Comparison of ENCODE assay signal across 41 mouse cellular contexts in genomic region chr6:138073540-138073939, GRCm38 (mm10). TPM values are rescaled to one million over a fixed set of nuclear protein-coding genes. Genes with fewer than 3 reads are reported as not detected.
"Had no signal": no experiment of that assay in that cellular context is flagged by ENCODE, and none has a peak within 500 bp of the region (broad histone marks: within the 10 kb centered on the region; RNA-seq: fewer than 3 reads in every experiment).

No protein-coding gene starts in this region.

- H3K9ac ChIP-seq: limb, embryonic 12.5 days; limb, embryonic 13.5 days; limb, embryonic 15.5 days; liver, embryonic 12.5 days; liver, embryonic 13.5 days; liver, embryonic 14.5 days; liver, embryonic 15.5 days; liver, postnatal 0 days; lung, embryonic 14.5 days; lung, embryonic 15.5 days; midbrain, embryonic 12.5 days; midbrain, embryonic 13.5 days; midbrain, embryonic 15.5 days; neural tube, embryonic 12.5 days; neural tube, embryonic 13.5 days had no signal

- H3K4me1 ChIP-seq: limb, embryonic 15.5 days; liver, embryonic 12.5 days; liver, embryonic 13.5 days; liver, embryonic 15.5 days; lung, embryonic 15.5 days; megakaryocyte, embryonic 14.5 days; midbrain, embryonic 15.5 days; neural tube, embryonic 12.5 days; neural tube, embryonic 13.5 days had no signal

- H3K9me3 ChIP-seq: limb, embryonic 10.5 days; limb, embryonic 12.5 days; limb, embryonic 13.5 days; limb, embryonic 15.5 days; liver, embryonic 12.5 days; liver, embryonic 13.5 days; liver, embryonic 15.5 days; lung, embryonic 15.5 days; midbrain, embryonic 10.5 days; midbrain, embryonic 12.5 days; midbrain, embryonic 13.5 days; midbrain, embryonic 15.5 days; neural tube, embryonic 12.5 days; neural tube, embryonic 13.5 days had no signal

- ATAC-seq: liver, embryonic 12.5 days; liver, postnatal 0 days; lung, postnatal 0 days; midbrain, embryonic 13.5 days; midbrain, embryonic 15.5 days; midbrain, embryonic 16.5 days had no signal

- H3K4me2 ChIP-seq: limb, embryonic 12.5 days; limb, embryonic 13.5 days; limb, embryonic 15.5 days; liver, embryonic 12.5 days; liver, embryonic 13.5 days; liver, embryonic 15.5 days; lung, embryonic 14.5 days; lung, embryonic 15.5 days; midbrain, embryonic 11.5 days; midbrain, embryonic 12.5 days; midbrain, embryonic 13.5 days; midbrain, embryonic 15.5 days; neural tube, embryonic 12.5 days; neural tube, embryonic 13.5 days had no signal

- DNase-seq: left cerebral cortex, postnatal 4 days; liver; liver, embryonic 13.5 days; liver, postnatal 0 days; lung, adult 18-20 months; lung, adult 2 months; lung, embryonic 14.5 days; lung, postnatal 10 days; lung, postnatal 14 days; lung, postnatal 36 days; lung, postnatal 4 days had no signal

- H3K4me3 ChIP-seq: limb, embryonic 10.5 days; limb, embryonic 12.5 days; limb, embryonic 13.5 days; limb, embryonic 15.5 days; liver, embryonic 12.5 days; liver, embryonic 13.5 days; liver, embryonic 15.5 days; lung, embryonic 15.5 days; megakaryocyte, embryonic 14.5 days; midbrain, embryonic 10.5 days; midbrain, embryonic 12.5 days; midbrain, embryonic 13.5 days; midbrain, embryonic 15.5 days; myocyte; neural tube, embryonic 12.5 days; neural tube, embryonic 13.5 days had no signal

- H3K36me3 ChIP-seq: limb, embryonic 10.5 days; limb, embryonic 12.5 days; limb, embryonic 13.5 days; limb, embryonic 15.5 days; liver, embryonic 12.5 days; liver, embryonic 13.5 days; liver, embryonic 15.5 days; lung, embryonic 15.5 days; midbrain, embryonic 10.5 days; midbrain, embryonic 12.5 days; midbrain, embryonic 13.5 days; midbrain, embryonic 15.5 days; neural tube, embryonic 12.5 days; neural tube, embryonic 13.5 days had no signal

- H3K27ac ChIP-seq: limb, embryonic 10.5 days; limb, embryonic 13.5 days; limb, embryonic 15.5 days; liver, embryonic 12.5 days; liver, embryonic 13.5 days; liver, embryonic 14.5 days; liver, embryonic 15.5 days; lung, embryonic 15.5 days; macrophage; midbrain, embryonic 10.5 days; midbrain, embryonic 12.5 days; midbrain, embryonic 13.5 days; midbrain, embryonic 15.5 days; neural tube, embryonic 12.5 days; neural tube, embryonic 13.5 days had no signal

- H3K27me3 ChIP-seq: limb, embryonic 12.5 days; limb, embryonic 13.5 days; limb, embryonic 15.5 days; liver, embryonic 12.5 days; liver, embryonic 13.5 days; liver, embryonic 15.5 days; lung, embryonic 15.5 days; megakaryocyte, embryonic 14.5 days; midbrain, embryonic 12.5 days; midbrain, embryonic 13.5 days; midbrain, embryonic 15.5 days; neural tube, embryonic 12.5 days; neural tube, embryonic 13.5 days had no signal

RNA-seq across cellular contexts. Expression of gene Slc15a5, which starts 6.2 kb away (rescaled TPM):
- total RNA-seq: left cerebral cortex, postnatal 10 days; left cerebral cortex, postnatal 36 days; left cerebral cortex, postnatal 4 days; megakaryocyte progenitor cell, adult 5-6 weeks; megakaryocyte, adult 5-6 weeks; megakaryocyte-erythroid progenitor cell, adult 5-6 weeks; monocyte, adult 5-6 weeks had no signal
- polyA plus RNA-seq: limb, embryonic 10.5 days; limb, embryonic 11.5 days; limb, embryonic 12.5 days; limb, embryonic 13.5 days; limb, embryonic 15.5 days; liver, embryonic 12.5 days; liver, embryonic 13.5 days; liver, embryonic 14.5 days; liver, embryonic 15.5 days; liver, embryonic 16.5 days; liver, postnatal 0 days; lung, embryonic 14.5 days; lung, embryonic 15.5 days; lung, embryonic 16.5 days; lung, postnatal 0 days; macrophage; midbrain, embryonic 10.5 days; midbrain, embryonic 11.5 days; midbrain, embryonic 12.5 days; midbrain, embryonic 13.5 days; midbrain, embryonic 15.5 days; myocyte; neural tube, embryonic 11.5 days had no signal
